Mouse (Mus musculus): ENCODE data around the gene Stat4. TPM values are rescaled to one million over a fixed set of nuclear protein-coding genes. Genes with fewer than 3 reads are reported as not detected.
"Not testable (repeated sequence)": the region's sequence is repeated elsewhere in the genome, so short reads cannot be mapped to it uniquely, and the experiment has no call there.

Gene Stat4
- total RNA-seq, 2 experiments from 2014 or later: 3.6 to 3.7 TPM

- no peak for DNase-seq (ENCODE audit: low spot score in 2 of 2)
Measured at GRCm38 (mm10) chr1:52021936-52022725, 35.2 kb downstream of the Stat4 start.

GRCm38 (mm10) chr1:52028686-52029085 lies 41.7 kb downstream of the Stat4 start:
- no peak for DNase-seq (ENCODE audit: low spot score in 2 of 2)

- no peak for DNase-seq (ENCODE audit: low spot score in 2 of 2)
Measured at GRCm38 (mm10) chr1:52034816-52035752, 48.1 kb downstream of the Stat4 start.

- no peak for DNase-seq (ENCODE audit: low spot score in 2 of 2)
Measured at GRCm38 (mm10) chr1:52039151-52039550, 52.2 kb downstream of the Stat4 start.

DNA sequence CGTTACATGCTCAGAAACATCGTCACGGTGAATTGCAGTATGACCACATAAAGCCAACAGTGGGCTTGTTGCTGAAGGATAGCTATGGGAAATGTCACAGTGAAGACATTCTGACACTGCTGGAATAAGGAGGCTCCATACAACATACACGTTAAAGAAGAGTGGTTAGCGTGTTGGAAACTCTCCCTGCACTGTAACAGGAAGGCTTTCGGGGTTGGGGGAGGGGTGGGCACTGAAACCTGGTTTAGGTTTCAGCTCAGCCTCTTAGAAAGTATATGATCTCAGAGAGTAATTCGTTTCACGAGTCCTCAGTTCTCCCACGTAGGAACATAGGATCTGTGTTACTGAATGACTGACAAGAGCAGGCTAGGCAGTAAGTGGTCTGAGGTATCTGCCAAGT lies 52.7 kb downstream of the Stat4 start:
- DNase-seq (ENCODE audit: low spot score in 2 of 2): no peak

- DNase-seq (ENCODE audit: low spot score in 2 of 2): no peak
Measured at GRCm38 (mm10) chr1:52040366-52041061, 53.6 kb downstream of the Stat4 start.

DNA sequence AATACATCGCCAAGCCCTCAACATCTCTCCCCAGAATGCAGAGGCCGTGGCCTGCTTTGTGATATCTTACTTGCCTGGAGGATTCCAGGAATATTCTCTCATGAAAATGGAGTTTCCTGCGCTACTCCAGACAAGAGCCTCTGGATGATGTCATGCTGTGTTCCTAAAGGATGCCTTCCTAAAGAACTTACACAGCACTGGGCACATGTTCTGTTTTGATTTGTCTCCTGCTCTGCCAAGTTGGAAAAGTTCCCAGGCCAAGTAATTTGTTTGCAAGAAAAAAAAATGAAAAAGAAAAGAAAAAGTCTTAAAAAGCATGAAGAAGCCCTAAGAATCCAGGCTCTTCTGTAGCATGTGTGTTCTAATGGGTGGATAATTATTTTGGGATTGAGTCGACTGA lies 56.2 kb downstream of the Stat4 start:
- DNase-seq (ENCODE audit: low spot score in 2 of 2): no peak

DNA sequence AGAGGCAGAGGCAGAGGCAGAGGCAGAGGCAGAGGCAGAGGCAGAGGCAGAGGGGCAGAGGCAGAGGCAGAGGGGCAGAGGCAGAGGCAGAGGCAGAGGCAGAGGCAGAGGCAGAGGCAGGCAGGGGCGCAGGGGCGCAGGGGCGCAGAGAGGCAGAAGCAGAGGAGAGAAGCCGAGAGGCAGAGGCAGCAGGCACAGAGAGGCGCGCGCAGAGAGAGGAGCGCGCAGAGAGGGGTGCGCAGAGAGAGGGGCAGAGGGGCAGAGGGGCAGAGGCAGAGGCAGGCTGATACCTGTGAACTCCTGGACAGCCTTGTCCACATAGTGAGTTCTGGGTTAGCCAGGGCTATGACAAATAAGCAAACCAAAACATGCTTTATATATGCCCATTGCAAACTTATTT lies 59.9 kb downstream of the Stat4 start:
- not testable (repeated sequence) for DNase-seq (ENCODE audit: low spot score in 2 of 2)

DNA sequence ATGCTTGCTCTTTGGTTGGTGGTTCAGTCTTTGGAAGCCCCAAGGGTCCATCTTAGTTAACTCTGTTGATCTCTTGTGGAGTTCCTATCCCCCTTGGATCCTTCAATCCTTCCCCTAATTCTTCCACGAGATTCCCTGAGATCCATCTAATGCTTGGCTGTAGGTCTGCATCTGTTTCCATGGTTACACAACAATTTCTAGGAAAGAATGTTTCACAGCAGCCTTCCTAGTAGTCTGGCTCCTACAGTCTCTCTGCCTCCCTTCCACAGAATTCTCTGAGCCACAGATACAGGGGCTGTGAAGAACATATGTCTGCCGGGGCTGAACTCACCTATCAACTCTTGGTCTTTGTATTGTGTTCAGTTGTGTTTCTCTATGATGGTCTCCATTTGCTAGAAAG lies 61.8 kb downstream of the Stat4 start:
- no peak for DNase-seq (ENCODE audit: low spot score in 2 of 2)

GRCm38 (mm10) chr1:52049827-52050226 lies 62.9 kb downstream of the Stat4 start:
- no peak for DNase-seq (ENCODE audit: low spot score in 2 of 2)

DNA sequence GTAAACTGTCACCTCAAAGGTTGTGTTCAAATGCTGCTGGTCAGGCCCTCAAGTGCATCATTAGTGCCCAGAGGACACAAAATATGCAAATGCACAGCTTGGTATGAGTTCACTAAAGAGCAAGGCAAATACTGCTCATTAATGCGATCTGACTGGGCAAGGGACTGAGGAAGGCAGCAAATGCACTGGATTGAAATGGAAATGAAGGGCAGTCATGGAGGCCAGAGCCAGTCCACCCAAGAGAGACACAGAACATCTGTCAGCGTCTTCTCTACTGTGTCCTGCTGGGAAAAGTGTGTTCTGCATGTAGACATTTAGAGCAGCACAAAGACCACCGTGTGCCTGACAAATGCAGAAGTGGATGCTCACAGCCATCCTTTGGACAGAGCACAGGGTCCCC lies 64.6 kb downstream of the Stat4 start:
- DNase-seq (ENCODE audit: low spot score in 2 of 2): no peak

- DNase-seq (ENCODE audit: low spot score in 2 of 2): no peak
Measured at GRCm38 (mm10) chr1:52052910-52053309, 66.0 kb downstream of the Stat4 start.

DNA sequence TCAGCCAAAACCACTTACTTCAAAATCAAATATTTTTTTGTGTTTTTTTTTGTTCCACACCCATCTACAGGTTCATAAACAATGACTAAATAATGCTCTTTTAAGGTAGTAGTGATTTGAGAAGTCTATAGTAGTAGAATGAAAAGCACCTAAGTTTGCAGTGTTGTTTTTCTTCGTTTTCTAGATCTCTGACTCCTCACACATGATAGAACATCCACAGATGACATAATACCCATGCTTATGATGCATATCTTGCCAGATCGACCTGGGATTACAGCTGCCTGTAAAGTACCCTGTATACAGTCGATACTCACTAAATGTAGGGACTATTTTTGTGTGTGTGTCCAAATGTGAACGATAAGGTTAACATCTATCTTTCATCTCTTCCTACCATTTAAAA lies 69.0 kb downstream of the Stat4 start:
- DNase-seq (ENCODE audit: low spot score in 2 of 2): no peak

DNA sequence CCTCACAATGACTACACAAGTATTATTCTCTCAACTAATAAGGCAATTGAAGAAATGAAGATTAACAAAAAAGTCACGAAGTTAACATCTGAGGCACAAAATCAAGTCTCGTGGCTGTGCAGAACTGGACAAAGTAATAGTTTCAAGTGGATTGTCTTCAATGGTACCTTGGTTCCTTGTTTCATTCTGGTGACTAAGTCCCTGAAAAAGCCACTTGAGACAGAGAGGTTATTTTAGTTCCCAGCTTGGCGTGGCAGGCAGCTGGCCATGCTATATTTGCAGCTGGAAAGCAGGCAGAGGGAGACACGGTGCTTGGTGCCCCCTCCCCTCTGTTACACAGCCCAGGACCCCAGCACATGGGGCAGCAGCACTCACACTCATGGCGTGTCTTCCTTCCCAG lies 70.2 kb downstream of the Stat4 start:
- DNase-seq (ENCODE audit: low spot score in 2 of 2): no peak

DNA sequence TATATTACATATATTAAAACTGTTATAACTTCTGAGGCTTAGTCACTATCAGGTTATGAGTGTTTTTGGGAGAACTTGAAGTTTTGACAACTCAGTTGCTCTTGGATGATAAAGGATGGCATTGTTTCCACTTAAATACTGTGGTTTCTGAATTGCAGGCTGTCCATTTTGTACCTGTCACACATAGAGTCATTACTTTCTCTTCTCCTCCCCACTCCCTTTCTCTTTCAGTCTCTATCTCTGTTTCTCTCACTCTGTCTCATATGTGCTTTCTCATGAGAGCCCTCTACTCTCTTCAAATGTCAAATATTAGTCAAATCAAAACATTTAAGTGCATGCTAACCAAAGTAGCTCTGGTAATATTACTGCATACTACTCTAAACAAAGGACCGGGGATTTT lies 79.3 kb downstream of the Stat4 start:
- DNase-seq (ENCODE audit: low spot score in 2 of 2): no peak

DNA sequence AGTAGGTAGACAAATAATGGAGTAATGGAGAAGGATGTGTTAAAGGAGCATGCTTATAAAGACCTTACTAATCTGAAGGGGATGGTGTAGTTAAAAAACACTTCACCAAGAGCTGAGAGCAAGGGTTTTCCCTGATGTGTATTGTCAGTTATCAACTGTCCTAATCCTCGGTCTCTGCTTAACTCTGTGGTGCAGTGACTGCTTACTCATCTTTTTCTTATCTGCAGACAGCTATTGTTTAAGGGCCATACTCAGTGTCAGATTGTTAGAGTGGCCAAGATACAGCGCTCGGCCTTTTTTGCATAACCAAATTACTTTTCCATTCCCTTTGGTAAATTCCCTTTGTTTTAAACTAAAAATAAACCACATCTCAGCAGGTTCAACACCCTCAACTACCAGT lies 79.7 kb downstream of the Stat4 start:
- DNase-seq (ENCODE audit: low spot score in 2 of 2): no peak

DNA sequence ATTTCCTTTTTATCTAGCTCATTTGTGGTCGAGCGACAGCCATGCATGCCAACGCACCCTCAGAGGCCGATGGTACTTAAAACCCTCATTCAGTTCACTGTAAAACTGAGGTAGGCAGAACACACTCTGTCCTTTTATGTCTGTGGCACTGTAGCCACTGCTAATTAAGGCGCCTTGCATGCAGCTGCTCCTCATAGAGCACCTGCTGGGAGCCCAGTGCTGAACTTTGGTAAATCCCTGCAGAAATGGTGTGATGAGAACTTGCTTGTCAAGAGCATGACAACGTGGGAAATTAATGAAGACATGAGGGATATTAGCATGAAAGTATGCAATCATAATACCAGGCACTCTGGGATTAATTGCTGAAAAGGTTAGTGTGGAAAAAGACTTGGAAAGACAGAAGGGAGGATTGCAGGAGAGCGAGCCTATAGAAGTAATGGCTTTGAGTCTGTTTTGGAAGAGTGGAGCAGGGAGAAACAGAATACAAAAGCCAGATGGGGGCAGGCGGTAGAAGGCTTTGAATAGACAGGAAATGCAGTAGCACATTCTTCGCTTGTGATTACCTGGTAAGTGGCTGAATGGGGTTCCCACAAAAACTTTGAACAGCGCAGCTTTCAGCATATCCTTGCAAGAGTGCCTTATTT lies 92.9 kb downstream of the Stat4 start:
- DNase-seq (ENCODE audit: low spot score in 2 of 2): no peak

GRCm38 (mm10) chr1:52080375-52080774 lies 93.4 kb downstream of the Stat4 start:
- no peak for DNase-seq (ENCODE audit: low spot score in 2 of 2)

DNA sequence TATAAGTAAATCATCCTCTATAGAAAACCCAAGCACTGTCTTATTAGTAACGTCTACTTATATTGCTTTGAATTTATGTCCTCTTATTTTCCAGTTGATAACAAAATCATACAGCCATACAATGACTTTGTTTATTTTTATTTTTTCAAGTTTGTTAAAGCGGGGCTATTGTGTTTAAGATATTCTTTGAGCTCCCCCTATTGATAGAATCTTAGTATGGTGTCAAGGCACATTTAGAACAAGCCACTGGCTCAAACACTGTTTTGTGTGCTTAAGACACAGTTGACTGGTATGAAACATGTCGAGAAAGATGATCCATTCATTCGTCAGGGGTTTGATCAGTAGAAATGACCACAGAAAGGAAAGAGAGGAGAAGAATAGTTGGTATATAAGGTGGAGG lies 99.3 kb downstream of the Stat4 start:
- no peak for DNase-seq (ENCODE audit: low spot score in 2 of 2)

DNA sequence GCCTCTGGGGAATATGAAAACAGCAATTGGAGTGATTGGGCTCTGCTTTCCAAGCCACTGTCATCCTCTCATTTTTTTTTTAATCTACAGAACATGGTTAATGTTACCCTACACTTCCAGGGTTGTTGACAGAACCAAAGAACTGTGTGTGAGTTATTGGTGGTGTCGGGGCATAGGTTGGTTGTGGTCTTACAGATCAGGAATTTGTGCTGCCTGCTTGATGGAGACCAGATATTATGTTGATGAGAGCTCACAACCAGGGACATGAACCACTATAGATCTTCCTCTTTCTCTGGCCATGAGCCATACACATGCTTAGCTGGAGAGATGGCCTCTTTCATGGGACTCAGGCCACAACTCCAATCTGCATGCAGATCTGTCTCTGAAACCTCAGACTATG lies 100.2 kb downstream of the Stat4 start:
- no peak for DNase-seq (ENCODE audit: low spot score in 2 of 2)

DNA sequence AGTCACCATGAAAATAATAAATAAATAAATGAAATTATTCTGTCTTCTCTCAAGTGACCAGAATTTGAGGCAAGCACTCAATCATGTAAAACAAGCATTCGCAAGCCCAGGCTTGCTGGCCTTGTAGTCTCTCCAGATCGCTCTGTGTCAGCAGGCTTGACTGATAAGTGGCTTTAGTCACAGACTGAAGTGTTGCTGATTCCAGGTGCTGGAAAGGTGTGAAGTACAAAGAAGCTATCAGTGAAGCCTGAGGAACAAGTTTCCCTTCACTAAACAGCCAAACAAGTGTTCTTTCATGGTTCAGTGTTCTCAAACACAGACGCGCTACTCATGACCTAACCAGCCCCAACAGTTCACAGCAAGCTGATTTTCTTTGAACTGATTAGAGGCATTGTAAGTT lies 101.7 kb downstream of the Stat4 start:
- no peak for DNase-seq (ENCODE audit: low spot score in 2 of 2)

Data from left cerebral cortex, adult 18-20 months (tissue).